Mouse (Mus musculus) forebrain, embryonic 14.5 days (tissue): Measurements from ENCODE around the gene Gm10972. TPM values are rescaled to one million over a fixed set of nuclear protein-coding genes. Genes with fewer than 3 reads are reported as not detected.
"Not testable (repeated sequence)": the region's sequence is repeated elsewhere in the genome, so short reads cannot be mapped to it uniquely, and the experiment has no call there.

Experiments used
- ATAC-seq: fragments of 200-750 bp; cut with Nextera tagmentation; 2 replicates; pipeline ENCODE4 v1.8.0; 2017; ENCODE audit warnings: mild to moderate bottlenecking, moderate library complexity
- DNase-seq: peaks from one replicate; pipeline ENCODE4 v3.0.0-alpha.2; 2015; ENCODE audit warnings: low spot score
- H3K27ac ChIP-seq: fragments of 300-500 bp; sonication (generic); 2 replicates; pipeline ENCODE4 v1.5.1; 2014; ENCODE audit warnings: low read depth, mild to moderate bottlenecking, control low read depth, low read length, moderate library complexity
- H3K27me3 ChIP-seq: fragments of 300-500 bp; sonication (generic); replicated peaks from 2 replicates; pipeline ENCODE4 v1.6.1; 2014; ENCODE audit warnings: low read length, control low read depth, mixed read lengths; ENCODE audit not compliant: control insufficient read depth, insufficient read depth
- H3K36me3 ChIP-seq: fragments of 300-500 bp; sonication (generic); 2 replicates; pipeline ENCODE4 v1.6.1; 2014; ENCODE audit warnings: low read length, control low read depth; ENCODE audit not compliant: control insufficient read depth, insufficient read depth
- H3K4me1 ChIP-seq: fragments of 300-500 bp; sonication (generic); 2 replicates; pipeline ENCODE4 v1.6.1; 2014; ENCODE audit warnings: antibody characterized with exemption, low read length, control low read depth; ENCODE audit not compliant: control insufficient read depth, insufficient read depth
- H3K4me2 ChIP-seq: fragments of 300-500 bp; sonication (generic); 2 replicates; pipeline ENCODE4 v1.6.1; 2014; ENCODE audit warnings: mild to moderate bottlenecking, control low read depth, low read length
- H3K4me3 ChIP-seq: fragments of 300-500 bp; sonication (generic); 2 replicates; pipeline ENCODE4 v1.5.1; 2014; ENCODE audit warnings: low read depth, low read length, control low read depth
- H3K9ac ChIP-seq: fragments of 300-500 bp; sonication (generic); 2 replicates; pipeline ENCODE4 v1.6.1; 2014; ENCODE audit warnings: mild to moderate bottlenecking, low read length, control low read depth, moderate library complexity
- H3K9me3 ChIP-seq: fragments of 300-500 bp; sonication (generic); replicated peaks from 2 replicates; pipeline ENCODE4 v1.6.1; 2016; ENCODE audit warnings: low read length, control low read depth, mixed read lengths; ENCODE audit not compliant: control insufficient read depth
- WGBS: fragments of 180-500 bp; shearing (Covaris S2); extraction: QIAGEN DNeasy Blood & Tissue Kit; methylation state at CpG from one replicate; pipeline ENCODE4 v1.1.7; 2014; 5-methylcytosine and 5-hydroxymethylcytosine counted together
- polyA plus RNA-seq: library from polyadenylated mRNA; unstranded; fragments of >200 nt; fragmentation: Nextera tagmentation; extraction: Ambion mirVana; gene quantifications from 2 replicates; pipeline ENCODE4 v1.2.1, GENCODE M21; 2014

Gene Gm10972
- polyA plus RNA-seq, 1 experiment from 2014 or later: not detected

- H3K4me2 ChIP-seq: no peak overlapping the region
- 77% methylated on average over 8 of the region's 8 CpGs for WGBS
- no peak overlapping the region for H3K4me3 ChIP-seq
- no peak overlapping the region for H3K27ac ChIP-seq
- ATAC-seq (no peak), DNase-seq (no peak)
- no peaks in the 10 kb centered on the region for H3K9me3 ChIP-seq
- no peaks in the 10 kb centered on the region for H3K27me3 ChIP-seq
- H3K4me1 ChIP-seq: no peaks in the 10 kb centered on the region
- H3K9ac ChIP-seq: no peak overlapping the region
- H3K36me3 ChIP-seq: no peaks in the 10 kb centered on the region
Observed at GRCm38 (mm10) chr3:94679351-94679841, 36.5 kb downstream of the Gm10972 start.

DNA sequence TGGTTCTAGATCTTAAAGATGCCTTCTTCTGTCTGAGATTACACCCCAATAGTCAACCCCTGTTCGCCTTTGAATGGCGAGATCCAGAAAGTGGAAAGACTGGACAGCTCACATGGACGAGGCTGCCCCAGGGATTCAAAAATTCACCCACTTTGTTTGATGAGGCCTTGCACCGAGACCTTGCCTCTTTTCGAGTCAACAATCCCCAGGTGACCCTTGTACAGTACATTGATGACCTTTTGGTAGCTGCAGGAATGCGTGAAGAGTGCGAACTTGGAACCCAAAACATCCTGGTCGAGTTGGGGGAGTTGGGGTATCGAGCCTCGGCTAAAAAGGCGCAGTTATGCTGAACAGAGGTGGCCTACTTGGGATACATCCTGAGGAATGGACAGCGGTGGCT is 37.1 kb downstream of the Gm10972 start:
- H3K27ac ChIP-seq, ATAC-seq, H3K9ac ChIP-seq, H3K4me1 ChIP-seq, H3K36me3 ChIP-seq, DNase-seq, H3K27me3 ChIP-seq, H3K9me3 ChIP-seq, H3K4me2 ChIP-seq, H3K4me3 ChIP-seq: not testable (repeated sequence)
- 93% methylated on average over 12 of the region's 12 CpGs for WGBS

- Histone ChIP-seq H3K9me3 (no peaks in the 10 kb centered on the region), H3K4me3 (no peak overlapping the region), H3K36me3 (no peaks in the 10 kb centered on the region), H3K4me1 (no peaks in the 10 kb centered on the region), H3K27ac (no peak overlapping the region), H3K27me3 (no peaks in the 10 kb centered on the region), H3K4me2 (no peak overlapping the region), H3K9ac (no peak overlapping the region)
- no peak for DNase-seq
- 93% methylated on average over 16 of the region's 16 CpGs for WGBS
- ATAC-seq: no peak
Observed at GRCm38 (mm10) chr3:94680783-94681182, 37.9 kb downstream of the Gm10972 start.

GRCm38 (mm10) chr3:94683646-94684045 is 40.7 kb downstream of the Gm10972 start:
- Histone ChIP-seq H3K27ac (no peak overlapping the region), H3K27me3 (no peaks in the 10 kb centered on the region), H3K9ac (no peak overlapping the region), H3K4me1 (no peaks in the 10 kb centered on the region), H3K9me3 (no peaks in the 10 kb centered on the region), H3K4me2 (no peak overlapping the region), H3K36me3 (no peaks in the 10 kb centered on the region), H3K4me3 (no peak overlapping the region)
- DNase-seq (no peak), ATAC-seq (no peak)
- 84% methylated on average over 6 of the region's 6 CpGs for WGBS

DNA sequence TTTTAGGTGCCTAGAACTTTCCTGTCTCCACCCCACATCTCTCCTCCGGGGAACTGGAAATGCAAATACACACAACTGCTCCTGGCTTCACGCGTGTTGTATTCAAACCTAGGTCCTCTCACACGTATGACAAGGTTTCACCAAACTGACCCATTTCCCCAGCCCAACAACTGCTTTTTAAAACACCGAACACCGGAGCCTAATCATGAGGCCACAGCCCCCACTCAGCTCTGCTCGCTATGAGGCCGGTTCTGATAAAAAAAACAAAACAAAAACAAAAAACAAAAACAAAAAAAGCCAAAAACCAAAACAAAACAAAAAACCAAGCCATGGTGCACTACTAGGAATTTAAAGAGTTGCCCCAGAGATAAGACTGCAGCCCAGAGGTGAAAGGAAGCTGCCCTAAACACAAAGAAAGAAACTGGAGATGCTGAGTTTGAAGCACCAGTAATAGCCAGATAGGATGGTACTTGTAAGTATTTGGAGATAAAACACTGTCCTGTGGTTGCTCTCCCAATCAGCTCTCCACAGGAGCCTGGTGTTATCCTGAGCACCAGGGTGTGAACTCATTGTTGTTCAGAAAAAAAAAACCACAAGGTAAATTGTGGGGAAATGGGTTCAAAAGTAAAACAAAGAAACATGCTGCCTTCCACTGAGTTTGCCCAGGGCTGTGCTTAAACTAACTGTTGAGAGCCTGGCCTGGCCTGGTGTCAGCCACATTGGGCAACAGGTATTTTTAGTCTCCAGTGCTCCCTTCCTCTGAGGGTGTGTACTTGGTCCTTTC is 43.3 kb downstream of the Gm10972 start:
- not testable (repeated sequence) for H3K36me3 ChIP-seq, H3K27me3 ChIP-seq, H3K27ac ChIP-seq, ATAC-seq, DNase-seq, H3K4me2 ChIP-seq, H3K9me3 ChIP-seq, H3K4me3 ChIP-seq, H3K4me1 ChIP-seq, H3K9ac ChIP-seq
- WGBS: 83% methylated on average over 8 of the region's 8 CpGs

GRCm38 (mm10) chr3:94688698-94689097 is 45.8 kb downstream of the Gm10972 start:
- not testable (repeated sequence) for H3K9ac ChIP-seq, H3K4me3 ChIP-seq, H3K27ac ChIP-seq, DNase-seq, ATAC-seq, H3K27me3 ChIP-seq, H3K36me3 ChIP-seq, H3K4me2 ChIP-seq, H3K4me1 ChIP-seq, H3K9me3 ChIP-seq
- WGBS: 92% methylated on average over 3 of the region's 3 CpGs

GRCm38 (mm10) chr3:94689195-94689594 is 46.3 kb downstream of the Gm10972 start:
- ATAC-seq, DNase-seq, H3K4me1 ChIP-seq: not testable (repeated sequence)

DNA sequence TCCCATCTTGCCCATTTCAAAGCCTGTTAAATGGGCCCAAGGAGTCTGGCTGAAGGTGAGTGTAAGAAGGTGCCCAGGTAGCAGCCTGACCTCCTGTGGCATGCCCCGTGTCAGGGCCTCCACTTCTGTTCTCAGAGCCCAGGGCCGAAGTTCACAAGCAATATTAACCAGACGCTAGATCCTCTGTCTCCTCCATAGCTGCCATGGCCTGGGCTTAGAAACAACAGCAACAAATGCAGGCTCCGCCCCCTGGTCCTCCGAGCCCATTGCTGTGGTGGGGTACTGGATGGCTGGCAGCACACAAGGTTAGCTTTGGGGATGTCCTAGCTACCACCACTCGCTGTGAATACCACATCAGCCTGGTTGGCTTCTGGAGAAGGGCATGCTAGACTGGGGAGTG is 47.2 kb downstream of the Gm10972 start:
- DNase-seq, H3K4me3 ChIP-seq, H3K9me3 ChIP-seq, ATAC-seq, H3K27me3 ChIP-seq, H3K4me1 ChIP-seq, H3K27ac ChIP-seq, H3K4me2 ChIP-seq, H3K36me3 ChIP-seq, H3K9ac ChIP-seq: not testable (repeated sequence)
- WGBS: 58% methylated on average over 6 of the region's 6 CpGs

More at GRCm38 (mm10) chr3:94689195-94689594, 46.3 kb downstream of the Gm10972 start:
- H3K36me3 ChIP-seq, H3K4me2 ChIP-seq, H3K9ac ChIP-seq, H3K4me3 ChIP-seq, H3K27ac ChIP-seq, H3K27me3 ChIP-seq, H3K9me3 ChIP-seq: not testable (repeated sequence)
- WGBS: 61% methylated on average over 1 of the region's 1 CpGs

GRCm38 (mm10) chr3:94690616-94691247 is 47.8 kb downstream of the Gm10972 start:
- no peak overlapping the region for H3K27ac ChIP-seq
- no peak overlapping the region for H3K4me3 ChIP-seq
- no peaks in the 10 kb centered on the region for H3K27me3 ChIP-seq
- H3K9me3 ChIP-seq: no peaks in the 10 kb centered on the region
- H3K4me2 ChIP-seq: no peak overlapping the region
- no peaks in the 10 kb centered on the region for H3K36me3 ChIP-seq
- ATAC-seq (no peak), DNase-seq (no peak)
- H3K4me1 ChIP-seq: no peaks in the 10 kb centered on the region
- H3K9ac ChIP-seq: no peak overlapping the region
